Mouse (Mus musculus): ENCODE measurements at regions not wholly inside any gene's neighbourhood (a gene's known extent, or its start where the extent isn't known, plus 50 kb on each side); places are given as distances from the start of the nearest gene placed in this dataset.

DNA sequence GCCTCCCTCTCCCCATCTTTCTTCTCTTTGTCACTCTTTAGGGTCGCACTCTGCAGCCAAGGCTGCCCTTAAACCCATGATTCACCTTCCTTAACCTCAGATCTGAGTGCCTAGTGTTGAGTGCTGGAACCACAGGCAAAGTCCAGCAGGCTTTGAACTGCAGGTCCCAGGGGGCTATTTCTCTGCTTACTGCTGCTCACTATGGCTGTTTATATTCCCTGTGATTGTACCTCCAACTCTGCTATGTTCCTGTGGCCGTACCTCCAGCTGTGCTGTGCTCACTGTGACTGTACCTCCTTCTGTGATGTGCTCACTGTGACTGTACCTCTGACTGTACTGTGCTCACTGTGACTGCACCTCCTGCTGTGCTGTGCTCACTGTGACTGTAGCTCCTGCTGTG is 124.1 kb upstream of the Cryz start:
- no peak for TF ChIP-seq ZC3H11A (IDR thresholded peaks at IDR 0.05; ENCODE audit: borderline replicate concordance, low read depth, low read length)
- no peak for TF ChIP-seq ZNF384 (IDR thresholded peaks at IDR 0.05; ENCODE audit: low read depth, low read length)
- TF ChIP-seq MAFK (IDR thresholded peaks at IDR 0.05; ENCODE audit: insufficient read depth, low read depth, low read length), result no peak
- TF ChIP-seq CHD2 (IDR thresholded peaks at IDR 0.05; ENCODE audit: low read depth, low read length), result no peak
- TF ChIP-seq HCFC1 (IDR thresholded peaks at IDR 0.05; ENCODE audit: borderline replicate concordance, insufficient read depth, low read length), result no peak

All from ES-E14 (cell line).